Comparison of ENCODE assay signal across 18 mouse cellular contexts in genomic region chr13:59750310-59750709, GRCm38 (mm10). TPM values are rescaled to one million over a fixed set of nuclear protein-coding genes. Genes with fewer than 3 reads are reported as not detected.
DNase-seq lines count a peak whose midpoint lies in the region; ATAC-seq lines count a peak whose summit lies in the region.
"Had no signal": no experiment of that assay in that cellular context is flagged by ENCODE, and none has a peak within 500 bp of the region (broad histone marks: within the 10 kb centered on the region; RNA-seq: fewer than 3 reads in every experiment).

No protein-coding gene starts in this region.

- intact Hi-C loops in left cerebral cortex, postnatal 36 days (cut with DNase I): no loop called here

- ATAC-seq in granulocyte monocyte progenitor cell, adult 5-6 weeks (replicated peaks; ENCODE audit: poor library complexity, severe bottlenecking): peak; percentile 56; the same call in 1 of the 2 replicates
- peak; percentile 75 for ATAC-seq in megakaryocyte, adult 5-6 weeks (ENCODE audit: poor library complexity, severe bottlenecking)
- ATAC-seq: forebrain, embryonic 14.5 days; forebrain, embryonic 16.5 days had no signal

- no peak for DNase-seq in cerebellum, adult 11 months
- DNase-seq in left cerebral cortex, postnatal 36 days (ENCODE audit: low spot score in 2 of 2): no peak
- DNase-seq in thymus, postnatal 36 days: no peak
- DNase-seq: adrenal gland, adult 2 months; adrenal gland, postnatal 10 days; adrenal gland, postnatal 25 days; cerebellum, adult 11-12 months; cerebellum, adult 2 months; cerebellum, adult 9-10 months; cerebellum, postnatal 10 days; cerebellum, postnatal 25 days had no signal

RNA-seq across cellular contexts. Expression of gene 1700014D04Rik, which starts 3.8 kb away (rescaled TPM):
- total RNA-seq in granulocyte monocyte progenitor cell, adult 5-6 weeks (2014; fragmentation: Nextera tagmentation): not detected in 2 replicates
- total RNA-seq in granulocyte monocyte progenitor cell, adult 5-6 weeks (2017): not detected in 2 replicates
- total RNA-seq in megakaryocyte, adult 5-6 weeks (2015): not detected in 2 replicates
- total RNA-seq in megakaryocyte, adult 5-6 weeks (2017): 0.04 TPM in 1 of 2 replicates, not detected in the other
- 1 to 10 TPM in 1 of 2 experiments, under 1 TPM in 1; 0.86 to 1.3 TPM for total RNA-seq in left cerebral cortex, postnatal 36 days (2021)
- total RNA-seq: adrenal gland, adult 2 months; adrenal gland, postnatal 10 days; adrenal gland, postnatal 25 days; MEL had no signal

RNA-seq across cellular contexts. Expression of gene Spata31d1d, which starts 18.8 kb away (rescaled TPM):
- not detected in 2 replicates for total RNA-seq in granulocyte monocyte progenitor cell, adult 5-6 weeks (2014; fragmentation: Nextera tagmentation)
- total RNA-seq in granulocyte monocyte progenitor cell, adult 5-6 weeks (2017): not detected in 2 replicates
- not detected in 2 replicates for total RNA-seq in megakaryocyte, adult 5-6 weeks (2015)
- total RNA-seq in megakaryocyte, adult 5-6 weeks (2017): not detected in 2 replicates
- not detected for total RNA-seq in left cerebral cortex, postnatal 36 days (2021)
- total RNA-seq: adrenal gland, adult 2 months; adrenal gland, postnatal 10 days; adrenal gland, postnatal 25 days; adrenal gland, postnatal 4 days; MEL had no signal

RNA-seq across cellular contexts. Expression of gene Isca1, which starts 19.3 kb away (rescaled TPM):
- total RNA-seq in granulocyte monocyte progenitor cell, adult 5-6 weeks (2014; fragmentation: Nextera tagmentation): 47.4 and 55.1 TPM in 2 replicates
- 23.4 and 25.8 TPM in 2 replicates for total RNA-seq in granulocyte monocyte progenitor cell, adult 5-6 weeks (2017)
- total RNA-seq in megakaryocyte, adult 5-6 weeks (2015): 39.7 and 41.7 TPM in 2 replicates
- 19.2 and 21.3 TPM in 2 replicates for total RNA-seq in megakaryocyte, adult 5-6 weeks (2017)
- 100 to 1,000 TPM; 146 to 158 TPM for total RNA-seq in left cerebral cortex, postnatal 36 days (2021)

RNA-seq across cellular contexts. Expression of gene Gm49354, which starts 31.7 kb away (rescaled TPM):
- not detected in 2 replicates for total RNA-seq in granulocyte monocyte progenitor cell, adult 5-6 weeks (2014; fragmentation: Nextera tagmentation)
- total RNA-seq in granulocyte monocyte progenitor cell, adult 5-6 weeks (2017): not detected in 2 replicates
- total RNA-seq in megakaryocyte, adult 5-6 weeks (2015): not detected in 2 replicates
- not detected in 2 replicates for total RNA-seq in megakaryocyte, adult 5-6 weeks (2017)
- total RNA-seq in left cerebral cortex, postnatal 36 days (2021): not detected
- total RNA-seq: adrenal gland, adult 2 months; adrenal gland, postnatal 10 days; adrenal gland, postnatal 25 days; adrenal gland, postnatal 4 days; ES-E14; MEL had no signal

RNA-seq across cellular contexts. Expression of gene Spata31d1b, which starts 38.2 kb away (rescaled TPM):
- total RNA-seq in granulocyte monocyte progenitor cell, adult 5-6 weeks (2014; fragmentation: Nextera tagmentation): not detected in 2 replicates
- not detected in 2 replicates for total RNA-seq in granulocyte monocyte progenitor cell, adult 5-6 weeks (2017)
- total RNA-seq in megakaryocyte, adult 5-6 weeks (2015): not detected in 2 replicates
- not detected in 2 replicates for total RNA-seq in megakaryocyte, adult 5-6 weeks (2017)
- not detected for total RNA-seq in left cerebral cortex, postnatal 36 days (2021)
- total RNA-seq: adrenal gland, adult 2 months; adrenal gland, postnatal 10 days; adrenal gland, postnatal 25 days; adrenal gland, postnatal 4 days; MEL had no signal
